Mouse (Mus musculus) sigmoid colon, adult 10 weeks (tissue): Measurements from ENCODE around the gene Gm15446. TPM values are rescaled to one million over a fixed set of nuclear protein-coding genes. Genes with fewer than 3 reads are reported as not detected.

Source experiments
- polyA plus RNA-seq: library from polyadenylated mRNA; stranded (reverse); fragments of 350-450 nt; fragmentation: Illumina TruSeq; extraction: RNeasy Lipid Tissue Mini Kit (QIAGEN cat#74804); gene quantifications from one replicate; pipeline ENCODE4 v1.2.3, GENCODE M21; 2014; ENCODE audit warnings: low read depth, low replicate concordance

Gene Gm15446
- 105 TPM for polyA plus RNA-seq

DNA sequence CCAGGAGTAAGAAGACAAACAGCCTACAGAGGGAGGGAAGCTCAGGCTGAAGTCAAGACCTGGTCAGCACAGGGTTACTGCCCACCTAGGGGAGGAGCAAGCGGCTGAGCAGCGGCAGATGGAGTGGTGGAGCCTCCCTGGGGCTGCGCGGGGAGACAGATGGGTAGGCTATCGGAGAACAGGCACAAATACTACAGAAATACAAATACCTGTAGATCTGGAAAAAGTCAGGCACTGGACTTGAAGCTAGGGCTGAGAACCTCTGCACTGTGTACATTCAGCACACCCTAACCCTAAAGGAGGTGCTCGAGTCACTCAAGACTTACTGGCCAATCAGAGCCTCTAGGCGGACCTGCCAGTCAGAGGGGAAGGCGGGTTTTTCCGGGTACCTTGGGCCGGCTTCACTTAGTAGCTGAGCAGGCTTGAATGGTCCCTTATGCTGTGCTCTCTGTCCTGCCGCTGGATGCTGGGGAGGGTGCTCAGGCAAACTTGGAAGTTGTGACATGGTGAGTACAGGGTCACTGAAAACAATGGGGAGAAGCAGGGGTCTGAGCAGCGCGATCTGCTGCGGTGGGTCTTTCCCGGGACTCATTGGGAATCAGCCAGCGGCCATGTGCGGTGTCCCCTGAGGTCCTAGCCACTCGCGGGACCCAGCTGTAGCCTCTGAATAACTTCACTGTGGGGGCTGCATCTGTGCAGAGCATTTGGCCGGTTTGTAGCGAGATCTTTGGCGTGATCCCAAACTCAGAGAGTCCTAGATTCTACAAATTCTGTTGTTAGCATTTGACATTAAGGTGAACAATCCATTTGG, at the start of gene Gm15446:
Gene Gm15446 (plus strand): TSS at position 140 of the 811 bp plus-strand sequence.

Other genes with a start within 250 kb of the Gm15446 start
- 9.6 TPM for gene 5430403G16Rik, start 232.4 kb upstream of the Gm15446 start, polyA plus RNA-seq
- 33.5 TPM for gene 4930522L14Rik, start 171.5 kb upstream of the Gm15446 start, polyA plus RNA-seq
- 145 TPM for gene Zfp932, start 73.1 kb downstream of the Gm15446 start, polyA plus RNA-seq
- gene Gm17655, start 149.1 kb downstream of the Gm15446 start, polyA plus RNA-seq, result 27.9 TPM
- 8.3 TPM for gene Gm35315, start 171.0 kb downstream of the Gm15446 start, polyA plus RNA-seq
- gene Plcxd1, start 176.6 kb downstream of the Gm15446 start, polyA plus RNA-seq, result not detected
- not detected for gene Gtpbp6, start 184.8 kb downstream of the Gm15446 start, polyA plus RNA-seq
- 8.7 TPM for gene Zfp605, start 186.7 kb downstream of the Gm15446 start, polyA plus RNA-seq
- 48.4 TPM for gene Chfr, start 212.4 kb downstream of the Gm15446 start, polyA plus RNA-seq